Mouse (Mus musculus) hindbrain, embryonic 11.5 days (tissue): ENCODE results near the gene Cst10. TPM values are rescaled to one million over a fixed set of nuclear protein-coding genes. Genes with fewer than 3 reads are reported as not detected.

Experiments used
- ATAC-seq: fragments of 200-750 bp; cut with Nextera tagmentation; 2 replicates; pipeline ENCODE4 v1.8.0; 2017; ENCODE audit warnings: mild to moderate bottlenecking, moderate TSS enrichment, moderate library complexity; ENCODE audit not compliant: low FRiP score
- DNase-seq: peaks from one replicate; pipeline ENCODE4 v3.0.0-alpha.2; 2015; ENCODE audit warnings: low spot score
- H3K27ac ChIP-seq: fragments of 300-500 bp; sonication (generic); 2 replicates; pipeline ENCODE4 v1.5.1; 2014; ENCODE audit warnings: mild to moderate bottlenecking, low read depth, low read length
- H3K27me3 ChIP-seq: fragments of 300-500 bp; sonication (generic); 2 replicates; pipeline ENCODE4 v1.6.1; 2014; ENCODE audit warnings: mild to moderate bottlenecking, low read length, moderate library complexity, mixed read lengths; ENCODE audit not compliant: control insufficient read depth, insufficient read depth
- H3K36me3 ChIP-seq: fragments of 300-500 bp; sonication (generic); 2 replicates; pipeline ENCODE4 v1.6.1; 2014; ENCODE audit warnings: mild to moderate bottlenecking, low read length, moderate library complexity, mixed read lengths; ENCODE audit not compliant: control insufficient read depth, insufficient read depth
- H3K4me1 ChIP-seq: fragments of 300-500 bp; sonication (generic); replicated peaks from 2 replicates; pipeline ENCODE4 v1.6.1; 2014; ENCODE audit warnings: low read length, mixed read lengths; ENCODE audit not compliant: control insufficient read depth, insufficient read depth
- H3K4me2 ChIP-seq: fragments of 300-500 bp; sonication (generic); replicated peaks from 2 replicates; pipeline ENCODE4 v1.6.1; 2014; ENCODE audit warnings: mild to moderate bottlenecking, low read depth, low read length
- H3K4me3 ChIP-seq: fragments of 300-500 bp; sonication (generic); 2 replicates; pipeline ENCODE4 v1.5.1; 2014; ENCODE audit warnings: low read depth, low read length
- H3K9ac ChIP-seq: fragments of 300-500 bp; sonication (generic); 2 replicates; pipeline ENCODE4 v1.6.1; 2014; ENCODE audit warnings: low read depth, low read length
- H3K9me3 ChIP-seq: fragments of 300-500 bp; sonication (generic); 2 replicates; pipeline ENCODE4 v1.6.1; 2016; ENCODE audit warnings: low read length; ENCODE audit not compliant: control insufficient read depth
- WGBS: fragments of 180-500 bp; shearing (Covaris S2); extraction: QIAGEN DNeasy Blood & Tissue Kit; methylation state at CpG from one replicate; pipeline ENCODE4 v1.1.7; 2014; 5-methylcytosine and 5-hydroxymethylcytosine counted together
- polyA plus RNA-seq: library from polyadenylated mRNA; unstranded; fragments of >200 nt; fragmentation: Nextera tagmentation; extraction: Ambion mirVana; gene quantifications from 2 replicates; pipeline ENCODE4 v1.2.1, GENCODE M21; 2014

The Cst10 gene
- not detected in 2 replicates for polyA plus RNA-seq

DNA sequence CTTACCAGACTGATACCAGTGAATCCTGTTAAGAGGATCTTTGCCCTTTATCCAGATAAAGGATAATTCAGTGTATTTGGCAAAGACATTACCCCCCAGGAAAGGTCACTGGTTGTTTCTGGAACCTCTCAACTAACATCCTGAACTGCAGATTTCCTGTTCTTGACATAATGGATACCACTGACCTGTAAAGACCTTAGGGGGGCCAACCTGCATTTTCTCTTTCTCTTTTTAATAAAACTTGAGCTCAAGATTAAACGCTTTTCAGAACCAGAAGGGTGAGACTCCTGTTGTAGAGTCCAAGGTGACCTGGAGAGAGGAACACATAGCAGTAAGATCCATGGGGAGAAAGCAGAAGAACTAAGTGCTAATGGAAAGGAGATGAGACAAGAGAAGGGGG is at the start of gene Cst10:
Cst10 (plus strand) TSS at position 301 of the 400 bp plus-strand sequence.
- no peaks in the 10 kb centered on the region for H3K36me3 ChIP-seq
- WGBS, result 71% methylated on average over 1 of the region's 1 CpGs

DNA sequence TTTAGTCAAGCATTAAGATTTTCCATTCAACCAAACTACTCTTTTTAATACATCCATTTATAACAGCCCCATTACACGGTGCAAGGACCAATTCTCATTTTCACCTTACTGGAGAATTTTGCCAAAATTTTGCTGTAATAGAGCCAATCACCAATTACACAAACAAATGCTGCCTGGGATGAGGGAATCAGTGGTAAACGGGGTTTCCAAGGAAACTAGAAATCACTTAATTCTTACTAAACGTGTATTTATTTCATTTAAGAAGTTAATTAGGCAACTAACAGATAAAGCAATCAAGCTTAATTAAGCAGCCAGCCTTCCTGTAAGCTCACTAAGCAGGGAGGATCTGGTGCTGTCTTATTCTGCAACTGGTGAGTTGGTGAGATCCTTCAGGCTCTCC is 11.9 kb upstream of the Cst10 start:
- Histone ChIP-seq H3K36me3 (no peaks in the 10 kb centered on the region), H3K9me3 (no peaks in the 10 kb centered on the region), H3K4me3 (no peak overlapping the region), H3K9ac (no peak overlapping the region), H3K4me1 (no peaks in the 10 kb centered on the region), H3K27me3 (no peaks in the 10 kb centered on the region), H3K4me2 (no peak overlapping the region), H3K27ac (no peak overlapping the region)
- 62% methylated on average over 3 of the region's 3 CpGs for WGBS
- ATAC-seq (no peak), DNase-seq (no peak)

More for the DNA sequence above, at the start of gene Cst10:
- Histone ChIP-seq H3K27ac (no peak within 1 kb of the TSS), H3K4me1 (no peaks in the 10 kb centered on the region), H3K27me3 (no peaks in the 10 kb centered on the region), H3K4me3 (no peak within 1 kb of the TSS), H3K4me2 (no peak within 1 kb of the TSS), H3K9me3 (no peaks in the 10 kb centered on the region), H3K9ac (no peak within 1 kb of the TSS)
- ATAC-seq (no peak), DNase-seq (no peak)

DNA sequence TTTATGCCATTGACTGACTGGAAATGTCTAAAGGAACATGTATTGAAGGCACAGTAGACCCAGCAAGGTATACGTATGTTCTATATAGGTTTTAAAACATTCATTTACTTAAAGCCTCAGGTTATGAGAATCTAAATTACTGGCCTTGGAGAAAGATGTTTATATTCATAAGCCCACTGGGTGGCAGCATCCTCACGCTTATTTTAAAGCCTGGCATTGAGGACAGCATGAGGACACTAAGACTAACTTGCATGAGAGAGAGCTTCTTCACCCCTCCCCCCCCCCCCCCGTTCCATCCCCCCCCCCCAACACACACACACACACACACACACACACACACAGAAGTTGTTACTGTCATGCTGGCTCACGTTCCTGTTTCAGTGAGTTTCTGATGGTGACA is 17.7 kb downstream of the Cst10 start:
- Histone ChIP-seq H3K4me1 (no peaks in the 10 kb centered on the region), H3K36me3 (no peaks in the 10 kb centered on the region), H3K27ac (no peak overlapping the region), H3K27me3 (no peaks in the 10 kb centered on the region), H3K4me3 (no peak overlapping the region), H3K9ac (no peak overlapping the region), H3K9me3 (no peaks in the 10 kb centered on the region), H3K4me2 (no peak overlapping the region)
- 31% methylated on average over 3 of the region's 4 CpGs for WGBS
- ATAC-seq (peak; percentile 71), DNase-seq (peak; percentile 62)
